Mouse (Mus musculus): ENCODE results near the gene Dntt.
A peak's percentile ranks its signal among the peaks of the same experiment; 100 is the strongest.

The Dntt gene

DNA sequence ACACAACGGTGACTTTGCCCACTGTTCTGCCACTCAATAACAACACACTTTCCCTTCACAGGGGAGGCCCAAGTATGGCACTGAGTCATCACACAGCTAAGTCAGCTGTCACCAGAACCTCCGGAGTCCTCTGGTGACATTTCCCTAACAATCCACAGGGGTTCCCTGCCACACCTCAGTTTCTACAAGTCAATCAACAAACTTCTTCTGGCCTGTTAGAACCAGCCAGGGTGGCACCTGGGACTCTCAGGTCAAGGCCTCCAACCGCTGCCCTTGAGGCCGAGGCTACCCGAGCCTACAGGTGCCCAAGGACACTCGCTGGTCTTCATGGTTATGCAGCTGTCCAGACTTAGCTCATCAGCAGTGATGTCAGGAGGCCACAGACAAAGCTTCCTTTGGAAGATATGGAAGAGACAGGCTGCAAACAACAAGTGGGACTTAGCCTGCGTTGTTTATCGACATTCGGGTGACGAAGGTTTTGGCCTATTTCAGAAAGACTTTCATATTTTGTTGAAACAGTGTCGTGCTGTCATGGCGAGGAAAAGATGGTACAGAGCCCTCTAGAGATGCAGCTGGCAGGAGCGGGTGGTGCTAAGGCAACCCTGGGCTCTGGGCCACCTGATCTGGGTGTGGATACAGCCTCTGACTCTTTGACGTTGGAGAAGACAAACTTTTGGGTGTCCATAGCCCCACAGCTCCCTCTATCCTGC lies 44.8 kb downstream of the Dntt start:
- DNase-seq, result no peak

DNA sequence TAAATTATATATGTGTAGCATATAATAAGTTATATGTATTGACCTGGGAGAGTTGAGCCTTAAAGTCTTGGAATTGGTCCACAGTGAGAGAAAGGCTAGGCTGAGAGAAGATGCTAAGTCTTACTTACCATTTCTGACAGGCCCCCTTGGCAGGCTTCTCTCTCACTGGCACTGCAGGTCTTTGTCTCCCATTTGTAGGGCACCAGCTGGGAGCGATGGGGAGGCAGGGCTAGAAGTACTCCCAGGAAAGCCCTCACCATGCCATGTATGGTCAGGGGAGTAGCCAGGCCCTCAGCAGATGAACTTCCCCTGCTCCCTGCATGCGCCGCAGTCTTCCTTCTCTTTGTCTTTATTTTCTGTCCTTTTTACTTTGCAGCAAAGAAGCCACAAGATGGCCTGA lies 47.8 kb downstream of the Dntt start, which contains the start of gene Opalin:
Gene Opalin, minus strand, starts transcription at position 208 of the 400 bp plus-strand sequence.
- DNase-seq, result no peak

DNA sequence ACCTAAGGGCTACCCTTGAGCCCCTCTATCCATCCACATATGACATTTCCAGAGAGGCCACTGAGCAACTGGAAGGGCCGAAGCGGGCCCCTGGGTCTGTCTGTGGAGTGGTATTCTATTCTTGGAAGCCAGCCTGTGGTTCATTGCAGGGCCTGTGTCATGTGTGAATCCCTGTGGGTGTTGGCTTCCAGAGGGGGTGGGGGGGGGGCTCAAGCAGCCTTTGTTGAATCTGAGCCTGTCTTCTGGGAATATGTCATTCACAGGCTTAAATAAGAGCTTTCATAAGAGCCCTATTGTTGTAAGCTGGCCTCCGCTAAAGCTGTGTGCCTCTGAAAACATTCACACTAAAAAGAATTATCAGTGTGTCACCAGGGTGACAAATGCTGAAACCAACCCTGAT lies 52.5 kb downstream of the Dntt start:
- no peak for DNase-seq

DNA sequence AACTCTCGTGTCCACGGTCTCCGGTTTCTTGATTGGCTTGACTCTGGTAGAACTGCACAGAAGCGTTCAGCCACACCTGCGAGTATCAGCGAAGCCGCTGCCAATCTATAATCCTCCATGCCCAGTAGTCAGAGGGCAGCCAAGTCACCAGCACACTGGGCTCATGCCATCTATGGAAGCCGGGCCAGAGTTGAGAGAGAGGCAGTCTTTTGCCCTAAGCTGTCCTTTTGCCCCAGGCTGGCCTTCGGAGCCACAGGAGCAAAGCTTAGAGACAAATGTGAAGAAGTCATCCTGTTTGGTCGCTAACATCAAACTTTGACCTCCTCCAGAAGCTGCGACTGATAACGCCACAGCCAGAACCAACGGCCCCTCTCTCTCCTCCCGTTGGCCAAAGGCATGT lies 54.6 kb downstream of the Dntt start:
- DNase-seq, result no peak

DNA sequence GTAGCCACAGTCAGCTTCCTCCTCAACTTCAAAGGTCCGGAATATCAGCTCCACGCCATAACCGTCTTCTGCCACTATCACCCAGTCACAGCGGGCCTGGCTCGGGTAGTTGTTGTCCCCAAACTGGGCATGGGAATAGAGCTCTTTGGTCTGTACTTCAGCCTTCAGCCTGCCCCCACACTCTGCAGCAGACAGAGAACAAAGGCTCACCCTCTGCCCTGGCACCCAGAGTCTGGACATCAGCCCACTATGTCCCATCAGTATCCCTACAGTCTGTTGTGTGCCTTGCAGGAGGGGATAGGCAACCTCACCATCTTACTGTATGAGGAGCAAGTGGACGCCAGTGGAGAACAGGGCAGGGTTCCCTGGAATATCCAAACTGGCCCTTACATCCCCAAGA lies 57.2 kb downstream of the Dntt start:
- DNase-seq, result no peak

DNA sequence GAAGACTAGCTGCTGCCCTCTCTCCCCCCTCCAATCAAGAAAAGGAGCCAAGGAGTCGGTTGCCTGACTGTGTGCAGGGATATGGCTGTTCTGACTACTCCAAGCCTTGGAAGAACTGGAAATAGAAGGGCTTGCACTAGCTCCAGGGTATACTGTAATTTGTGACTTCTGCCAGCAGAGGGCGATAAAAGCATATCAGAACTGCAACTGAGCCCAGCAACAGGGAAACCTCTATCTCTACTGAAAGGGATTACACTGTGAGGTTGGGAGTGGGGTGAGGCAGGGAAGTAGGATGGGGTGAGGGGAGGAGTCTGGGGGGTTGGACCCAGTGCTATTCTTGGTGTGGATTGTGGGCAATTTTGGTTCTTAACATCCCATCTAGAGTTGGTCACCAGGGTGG lies 57.6 kb downstream of the Dntt start:
- DNase-seq, result peak; percentile 65

DNA sequence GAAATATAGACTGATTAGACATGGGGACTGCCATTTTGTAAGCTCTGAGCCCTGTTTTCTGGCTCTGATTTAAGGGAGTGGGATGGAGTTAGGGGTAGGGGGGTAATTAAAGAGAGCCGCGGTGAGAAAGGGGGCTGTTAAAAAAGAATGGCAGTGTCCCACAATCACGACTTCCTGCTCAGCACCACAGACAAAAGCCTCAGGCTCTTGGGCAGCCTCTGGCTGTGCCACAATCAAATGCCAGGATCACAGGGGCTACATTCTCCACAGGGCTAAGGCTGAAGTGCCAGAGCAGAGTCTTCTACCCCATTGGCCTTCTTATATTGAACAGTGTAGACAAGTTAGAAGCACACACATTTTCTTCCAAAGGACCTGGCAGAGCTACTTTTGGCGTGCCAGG lies 58.8 kb downstream of the Dntt start:
- DNase-seq, result no peak

DNA sequence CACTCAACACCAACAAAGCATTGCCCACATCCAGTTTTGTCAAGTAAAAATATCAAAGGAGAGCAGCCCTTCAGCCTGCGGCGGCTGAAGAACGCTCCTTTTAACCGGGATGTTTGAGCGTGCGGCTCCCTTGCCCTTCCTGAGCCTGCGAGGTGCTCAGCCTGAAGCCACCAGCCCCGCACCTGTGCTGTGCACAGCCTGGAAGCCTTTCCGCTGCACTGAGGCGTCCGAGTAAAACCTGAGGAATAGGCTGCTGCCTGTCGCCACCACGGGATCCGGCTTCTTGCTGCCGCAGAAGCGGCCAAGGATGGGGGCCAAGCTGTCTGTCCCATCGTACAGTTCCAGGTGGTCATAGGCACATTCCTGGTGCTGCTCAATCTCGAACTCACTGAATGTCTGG lies 59.4 kb downstream of the Dntt start:
- no peak for DNase-seq

DNA sequence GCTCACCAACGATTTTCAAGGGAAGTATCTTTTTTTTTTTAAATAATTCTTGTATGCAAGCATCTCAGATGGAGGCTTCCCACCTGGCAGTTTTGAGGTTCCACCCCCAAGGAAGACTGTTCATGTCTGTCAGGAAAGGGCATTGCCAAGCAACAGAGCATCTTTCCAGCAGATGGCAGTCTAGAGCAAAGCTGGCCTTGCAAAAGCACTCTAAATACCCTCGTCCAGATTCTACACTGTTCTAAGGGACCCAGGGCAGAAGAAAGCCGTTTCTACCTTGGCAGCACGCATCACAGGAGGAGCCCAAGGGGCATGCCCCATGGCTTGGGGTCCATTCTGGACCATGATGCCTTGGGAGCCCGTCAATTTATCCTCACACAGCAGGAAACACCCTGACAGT lies 60.8 kb downstream of the Dntt start:
- DNase-seq, result peak; percentile 40

DNA sequence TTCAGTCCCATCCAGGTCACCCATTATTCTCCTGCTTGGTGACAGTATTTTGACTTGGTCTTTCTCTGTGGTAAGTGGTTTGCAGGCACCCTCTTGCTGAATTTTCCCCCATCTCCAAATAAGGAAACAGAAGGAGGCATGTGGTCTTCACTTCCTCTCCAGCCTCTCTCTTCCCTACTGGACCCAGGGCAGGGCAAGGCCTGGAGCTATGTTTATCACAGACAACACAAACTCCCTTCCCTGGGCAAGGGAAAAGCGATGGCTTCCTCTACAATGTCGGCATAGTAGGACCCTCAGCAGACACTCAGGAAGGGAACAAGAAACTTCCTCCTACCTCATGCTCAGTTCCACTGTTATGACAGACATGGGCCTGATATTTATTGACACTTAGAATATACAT lies 62.8 kb downstream of the Dntt start:
- DNase-seq, result no peak

DNA sequence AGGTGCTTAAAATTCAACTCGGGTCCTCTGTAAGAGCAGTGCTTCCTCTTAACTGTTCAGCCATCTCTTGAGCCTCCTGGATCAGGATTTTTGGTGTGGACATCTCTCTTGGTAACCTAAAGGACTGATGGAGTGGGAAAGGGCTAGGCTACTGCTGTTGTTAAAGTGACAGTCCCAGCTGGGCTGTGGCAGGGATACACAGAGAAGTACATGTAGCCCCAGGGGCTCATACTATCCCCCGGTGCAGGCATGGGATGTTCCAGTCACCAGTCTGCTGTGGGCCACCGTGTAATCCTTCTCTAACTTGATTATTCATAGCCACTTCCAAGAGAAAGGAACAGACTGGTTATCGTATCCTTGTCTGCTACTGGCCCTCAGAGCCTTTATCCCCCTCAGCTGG lies 68.0 kb downstream of the Dntt start:
- no peak for DNase-seq

DNA sequence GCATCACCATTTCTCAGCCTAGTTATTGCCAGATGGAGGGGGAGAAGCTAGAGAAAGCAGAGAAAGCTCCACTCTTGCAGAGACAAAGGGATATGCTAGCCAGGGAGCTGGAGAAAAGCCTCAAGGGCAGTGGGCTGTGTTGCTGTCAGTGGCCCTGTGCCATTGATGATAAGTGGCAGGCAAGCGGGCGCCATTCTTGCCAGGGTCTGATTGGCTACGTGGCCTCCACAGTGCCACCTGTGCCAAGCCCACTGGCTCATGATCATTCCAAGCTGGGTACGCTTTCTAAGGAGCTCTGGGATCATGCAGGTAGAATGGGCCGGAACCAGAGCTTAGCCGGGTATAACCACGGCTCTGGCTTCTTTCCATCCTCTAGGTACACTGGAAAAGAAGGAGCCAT lies 71.8 kb downstream of the Dntt start:
- DNase-seq, result no peak

DNA sequence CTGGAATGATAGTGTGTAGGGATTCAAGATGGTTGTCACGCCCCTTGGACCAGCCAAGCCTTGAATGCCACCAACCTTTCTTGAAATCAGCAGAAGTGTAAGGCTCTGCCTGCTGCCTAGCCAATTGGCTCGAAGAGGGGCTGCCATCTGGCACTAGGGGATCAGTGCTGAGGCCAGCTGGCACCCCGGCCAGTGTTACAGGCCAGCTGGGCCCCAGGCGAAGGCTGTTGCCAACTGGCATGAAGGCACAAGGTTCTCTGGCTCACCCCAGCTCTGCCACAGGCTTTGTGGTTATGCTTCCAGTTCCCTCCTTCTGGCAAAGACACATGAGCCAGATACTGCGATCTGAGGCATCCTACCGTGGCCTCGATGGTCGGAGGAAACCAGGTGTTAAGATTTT lies 72.3 kb downstream of the Dntt start:
- peak; percentile 29 for DNase-seq

DNA sequence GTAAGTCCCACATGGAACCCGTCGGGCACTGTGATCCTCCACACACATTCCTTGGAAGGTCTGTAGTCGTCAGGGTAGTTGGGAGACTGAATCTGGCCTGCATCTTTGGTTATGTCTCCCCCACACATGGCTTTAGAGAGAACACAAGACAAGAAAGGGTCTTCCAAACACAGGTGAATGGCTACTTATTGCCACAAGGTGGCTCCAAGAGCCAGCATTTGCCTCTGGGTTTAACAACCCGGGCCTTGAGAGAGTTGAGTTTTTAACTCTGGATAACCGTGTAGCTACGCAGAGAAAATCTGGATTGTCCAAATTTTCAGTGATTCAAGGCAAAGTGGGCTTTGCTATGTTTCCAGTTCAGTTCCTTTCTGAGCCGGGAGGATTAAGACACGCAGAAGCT lies 75.8 kb downstream of the Dntt start:
- peak; percentile 17 for DNase-seq

DNA sequence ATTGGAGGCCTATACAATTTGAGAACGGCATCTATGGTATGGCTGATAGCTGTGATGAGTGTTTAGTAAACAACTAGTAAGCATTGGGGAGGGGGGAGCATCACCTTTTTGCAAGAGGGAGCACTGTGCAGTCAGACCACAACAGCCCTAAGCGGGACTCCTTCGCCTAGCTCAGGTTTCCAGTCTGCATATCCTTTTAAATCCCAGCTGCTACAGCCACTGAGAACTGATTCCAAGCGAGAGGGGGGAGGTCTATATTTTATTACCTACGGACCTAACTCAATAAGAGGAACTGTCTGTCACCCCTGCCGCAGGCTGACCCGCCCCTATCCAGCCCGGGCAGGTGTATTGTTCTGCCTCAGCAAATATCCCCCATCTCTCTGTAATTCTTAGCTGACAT lies 78.5 kb downstream of the Dntt start:
- DNase-seq, result no peak

DNA sequence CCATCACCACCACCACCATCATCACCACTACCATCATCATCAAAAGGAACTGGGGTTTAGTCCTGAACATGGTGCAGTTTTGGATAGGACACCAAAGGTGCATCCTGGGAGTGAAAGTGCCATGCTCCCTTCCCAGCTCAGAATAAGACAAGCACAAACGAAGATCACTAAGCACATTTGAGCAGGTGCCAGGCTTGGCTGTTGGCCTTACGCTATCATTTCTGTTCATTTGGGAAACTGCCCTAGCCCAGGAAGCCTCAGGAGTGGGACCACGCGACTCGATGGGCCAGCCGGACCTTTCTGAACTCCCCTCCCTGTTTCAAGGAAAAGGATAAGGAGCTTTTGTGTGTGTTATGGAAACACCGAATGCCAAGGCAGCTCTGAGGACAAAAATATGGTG lies 79.6 kb downstream of the Dntt start:
- DNase-seq, result no peak

Data from kidney, adult 18-20 months (tissue).